Mouse (Mus musculus): ENCODE data around the gene Tmod1. TPM values are rescaled to one million over a fixed set of nuclear protein-coding genes. Genes with fewer than 3 reads are reported as not detected.

The Tmod1 gene
- polyA plus RNA-seq, 1 experiment from 2014 or later, result 0.52 TPM

DNA sequence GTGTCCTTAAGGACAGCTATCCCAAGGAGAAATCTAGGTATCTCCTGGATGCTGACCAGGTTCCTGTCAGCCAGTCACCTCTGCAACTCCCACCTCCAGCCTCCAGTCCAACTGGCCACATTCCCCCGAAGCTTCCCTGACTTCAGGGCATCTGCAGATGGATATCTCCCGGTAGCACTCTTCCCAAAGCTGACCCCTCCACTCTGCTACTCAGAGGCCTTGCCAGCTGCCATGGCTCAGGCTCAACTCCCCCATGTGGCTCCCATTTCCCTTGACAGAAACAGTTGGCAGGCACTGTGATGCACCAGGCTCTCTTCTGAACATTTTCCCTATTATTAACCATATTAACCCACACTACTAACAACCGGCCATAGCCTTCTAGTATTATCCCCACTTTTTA lies 72.6 kb downstream of the Tmod1 start:
- ATAC-seq, result no peak
- no peak overlapping the region for H3K4me2 ChIP-seq (ENCODE audit: low read length)
- no peaks in the 10 kb centered on the region for H3K4me1 ChIP-seq (replicated peaks; ENCODE audit: control insufficient read depth, insufficient read depth, low read length)
- no peak overlapping the region for H3K27ac ChIP-seq (ENCODE audit: low read length)
- no peaks in the 10 kb centered on the region for H3K9me3 ChIP-seq (ENCODE audit: control insufficient read depth, low read length)
- H3K27me3 ChIP-seq (replicated peaks; ENCODE audit: control insufficient read depth, insufficient read depth, low read length), result no peaks in the 10 kb centered on the region
- no peak overlapping the region for H3K9ac ChIP-seq (replicated peaks; ENCODE audit: low read depth, low read length)
- H3K4me3 ChIP-seq (replicated peaks; ENCODE audit: low read length), result no peak overlapping the region
- 73% methylated on average over 3 of the region's 3 CpGs for WGBS
- H3K36me3 ChIP-seq (ENCODE audit: control insufficient read depth, insufficient read depth), result peaks cover 9% of the 10 kb centered on the region; the same call in 1 of the 2 replicates

DNA sequence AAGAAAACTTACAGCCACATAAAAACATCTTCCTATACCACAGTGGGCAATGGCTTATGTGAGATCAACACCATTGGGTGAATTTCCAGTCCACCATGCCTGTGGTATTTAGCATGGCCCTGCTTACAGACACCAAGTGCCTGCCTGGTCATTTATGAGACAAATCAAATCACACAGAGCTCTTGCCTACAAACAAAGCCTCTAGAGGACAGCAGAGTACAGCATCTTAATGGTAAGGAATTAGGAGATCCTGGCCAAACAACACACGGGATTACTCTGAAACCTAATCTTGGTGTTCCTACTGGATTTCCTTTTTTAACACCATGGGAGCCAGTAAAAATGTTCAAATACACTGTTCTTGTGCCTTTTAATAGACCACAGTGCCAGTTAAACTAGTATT lies 76.6 kb downstream of the Tmod1 start:
- no peaks in the 10 kb centered on the region for H3K9me3 ChIP-seq (ENCODE audit: control insufficient read depth, low read length)
- no peak overlapping the region for H3K9ac ChIP-seq (replicated peaks; ENCODE audit: low read depth, low read length)
- no peak overlapping the region for H3K4me3 ChIP-seq (replicated peaks; ENCODE audit: low read length)
- H3K4me2 ChIP-seq (ENCODE audit: low read length), result no peak overlapping the region
- H3K36me3 ChIP-seq (ENCODE audit: control insufficient read depth, insufficient read depth), result peaks cover 24% of the 10 kb centered on the region
- H3K4me1 ChIP-seq (replicated peaks; ENCODE audit: control insufficient read depth, insufficient read depth, low read length), result no peaks in the 10 kb centered on the region
- ATAC-seq, result no peak
- 86% methylated on average over 1 of the region's 1 CpGs for WGBS
- H3K27me3 ChIP-seq (replicated peaks; ENCODE audit: control insufficient read depth, insufficient read depth, low read length), result no peaks in the 10 kb centered on the region
- H3K27ac ChIP-seq (ENCODE audit: low read length), result no peak overlapping the region

DNA sequence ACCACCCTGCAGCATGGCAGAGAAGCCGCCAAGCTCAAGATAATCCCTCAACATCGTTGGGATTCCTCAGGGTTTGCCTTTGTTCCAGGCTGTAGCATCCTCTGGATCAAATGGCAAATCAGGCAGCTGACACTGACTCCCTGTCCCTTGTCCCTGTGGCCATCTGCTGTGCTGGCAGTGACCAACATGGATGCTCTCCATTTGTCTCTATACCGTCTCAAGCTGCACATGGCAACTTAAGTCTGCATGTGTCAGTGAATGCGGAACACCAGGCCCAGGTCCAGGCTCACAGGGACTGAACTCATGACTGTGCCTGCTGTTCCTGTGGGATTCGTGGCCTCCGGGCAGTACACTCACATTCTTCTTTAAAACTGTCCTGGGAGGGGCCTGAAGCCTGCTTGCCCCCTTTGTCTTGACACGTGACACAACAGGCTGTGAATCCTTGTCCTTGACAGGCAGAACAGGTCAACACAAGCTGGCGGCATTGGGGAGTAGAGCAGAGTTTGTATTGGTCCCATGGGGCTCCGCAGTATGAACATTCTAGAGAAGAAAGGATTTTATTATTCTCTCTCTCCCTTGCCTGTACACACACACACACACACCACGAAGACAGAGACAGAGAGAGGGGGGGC lies 77.9 kb downstream of the Tmod1 start:
- Histone ChIP-seq H3K27ac (ENCODE audit: low read length) (no peak overlapping the region), H3K36me3 (ENCODE audit: control insufficient read depth, insufficient read depth) (peaks cover 27% of the 10 kb centered on the region), H3K9ac (replicated peaks; ENCODE audit: low read depth, low read length) (no peak overlapping the region), H3K27me3 (replicated peaks; ENCODE audit: control insufficient read depth, insufficient read depth, low read length) (no peaks in the 10 kb centered on the region), H3K4me1 (replicated peaks; ENCODE audit: control insufficient read depth, insufficient read depth, low read length) (no peaks in the 10 kb centered on the region), H3K9me3 (ENCODE audit: control insufficient read depth, low read length) (no peaks in the 10 kb centered on the region), H3K4me3 (replicated peaks; ENCODE audit: low read length) (no peak overlapping the region), H3K4me2 (ENCODE audit: low read length) (no peak overlapping the region)
- no peak for ATAC-seq
- WGBS, result 80% methylated on average over 10 of the region's 10 CpGs

DNA sequence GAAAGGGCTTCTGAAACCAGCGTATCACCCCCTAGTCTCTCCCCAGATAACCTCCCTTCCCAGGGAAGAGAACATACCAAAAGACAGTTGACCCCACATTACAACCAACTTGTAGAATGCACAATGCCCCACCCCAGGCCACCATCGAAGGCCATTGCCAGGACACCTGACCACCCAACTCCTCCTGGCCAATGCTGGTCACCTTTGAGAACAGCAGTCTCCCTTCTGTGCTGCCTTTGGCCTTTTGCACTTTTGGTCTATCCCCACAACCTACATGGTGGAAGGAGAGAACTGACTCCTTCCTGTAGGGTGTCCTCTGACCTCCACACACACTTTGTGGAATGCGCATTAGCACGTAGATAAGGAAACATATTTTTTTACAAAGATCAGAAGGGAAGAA lies 78.8 kb downstream of the Tmod1 start:
- WGBS, result 97% methylated on average over 4 of the region's 4 CpGs
- Histone ChIP-seq H3K4me3 (replicated peaks; ENCODE audit: low read length) (no peak overlapping the region), H3K27ac (ENCODE audit: low read length) (no peak overlapping the region), H3K36me3 (ENCODE audit: control insufficient read depth, insufficient read depth) (peaks cover 31% of the 10 kb centered on the region), H3K4me2 (ENCODE audit: low read length) (no peak overlapping the region), H3K9me3 (ENCODE audit: control insufficient read depth, low read length) (no peaks in the 10 kb centered on the region), H3K4me1 (replicated peaks; ENCODE audit: control insufficient read depth, insufficient read depth, low read length) (no peaks in the 10 kb centered on the region), H3K27me3 (replicated peaks; ENCODE audit: control insufficient read depth, insufficient read depth, low read length) (no peaks in the 10 kb centered on the region), H3K9ac (replicated peaks; ENCODE audit: low read depth, low read length) (no peak overlapping the region)
- no peak for ATAC-seq

DNA sequence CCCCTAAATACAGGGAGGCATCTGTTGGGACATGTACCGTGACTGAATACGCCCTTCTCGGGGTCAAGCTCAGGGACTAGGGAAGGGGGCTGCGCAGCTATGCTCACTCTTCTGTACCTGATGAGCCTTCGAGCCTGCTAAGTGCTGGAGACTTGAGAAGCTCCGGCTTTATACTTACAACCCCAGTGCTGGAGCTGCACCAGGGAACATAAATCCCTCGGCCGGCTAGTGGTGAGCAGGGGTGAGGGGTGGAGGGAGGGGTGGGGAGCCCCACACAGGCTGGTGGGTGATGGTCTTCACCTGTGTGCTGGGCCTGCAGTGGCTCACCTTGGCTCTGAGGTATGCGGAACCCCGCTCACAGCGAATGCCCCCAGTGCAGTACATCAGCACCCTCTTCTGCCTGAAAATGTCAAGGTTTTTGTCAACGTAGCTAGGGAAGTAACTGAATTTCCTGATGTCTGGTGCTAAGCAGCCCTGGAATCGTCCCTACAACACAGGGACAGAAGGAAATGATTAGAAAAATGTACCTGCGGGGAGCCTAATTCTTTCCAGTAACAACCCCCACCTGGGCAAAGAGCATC lies 80.9 kb downstream of the Tmod1 start:
- H3K9me3 ChIP-seq (ENCODE audit: control insufficient read depth, low read length), result no peaks in the 10 kb centered on the region
- peaks cover 38% of the 10 kb centered on the region for H3K36me3 ChIP-seq (ENCODE audit: control insufficient read depth, insufficient read depth)
- no peaks in the 10 kb centered on the region for H3K4me1 ChIP-seq (replicated peaks; ENCODE audit: control insufficient read depth, insufficient read depth, low read length)
- 91% methylated on average over 14 of the region's 14 CpGs for WGBS
- H3K27ac ChIP-seq (ENCODE audit: low read length), result no peak overlapping the region
- ATAC-seq, result no peak
- no peak overlapping the region for H3K9ac ChIP-seq (replicated peaks; ENCODE audit: low read depth, low read length)
- H3K4me2 ChIP-seq (ENCODE audit: low read length), result no peak overlapping the region
- H3K4me3 ChIP-seq (replicated peaks; ENCODE audit: low read length), result no peak overlapping the region
- no peaks in the 10 kb centered on the region for H3K27me3 ChIP-seq (replicated peaks; ENCODE audit: control insufficient read depth, insufficient read depth, low read length)

DNA sequence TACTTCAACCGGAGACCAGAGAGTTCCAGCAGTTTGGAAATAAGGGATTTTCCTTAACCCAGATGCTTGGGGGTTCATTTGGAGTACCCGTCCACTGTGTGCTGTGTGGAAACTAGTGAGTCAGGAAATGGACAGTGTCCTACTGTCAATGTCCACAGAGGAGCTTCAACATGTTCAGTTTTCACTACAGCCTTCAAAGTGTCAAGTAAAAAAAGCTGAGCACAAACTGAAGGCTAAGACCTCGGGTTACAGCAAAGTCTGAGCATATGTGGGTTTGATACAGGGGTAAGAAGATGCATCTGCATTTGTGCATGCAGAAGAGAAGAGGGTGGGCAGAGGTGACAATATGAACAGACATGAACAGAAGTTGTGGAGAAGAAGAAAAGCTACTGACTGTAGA lies 82.0 kb downstream of the Tmod1 start:
- Histone ChIP-seq H3K36me3 (ENCODE audit: control insufficient read depth, insufficient read depth) (peaks cover 34% of the 10 kb centered on the region), H3K4me3 (replicated peaks; ENCODE audit: low read length) (no peak overlapping the region), H3K9ac (replicated peaks; ENCODE audit: low read depth, low read length) (no peak overlapping the region), H3K27ac (ENCODE audit: low read length) (no peak overlapping the region), H3K27me3 (replicated peaks; ENCODE audit: control insufficient read depth, insufficient read depth, low read length) (no peaks in the 10 kb centered on the region), H3K9me3 (ENCODE audit: control insufficient read depth, low read length) (no peaks in the 10 kb centered on the region), H3K4me2 (ENCODE audit: low read length) (no peak overlapping the region), H3K4me1 (replicated peaks; ENCODE audit: control insufficient read depth, insufficient read depth, low read length) (no peaks in the 10 kb centered on the region)
- no peak for ATAC-seq
- WGBS, result 92% methylated on average over 3 of the region's 3 CpGs

DNA sequence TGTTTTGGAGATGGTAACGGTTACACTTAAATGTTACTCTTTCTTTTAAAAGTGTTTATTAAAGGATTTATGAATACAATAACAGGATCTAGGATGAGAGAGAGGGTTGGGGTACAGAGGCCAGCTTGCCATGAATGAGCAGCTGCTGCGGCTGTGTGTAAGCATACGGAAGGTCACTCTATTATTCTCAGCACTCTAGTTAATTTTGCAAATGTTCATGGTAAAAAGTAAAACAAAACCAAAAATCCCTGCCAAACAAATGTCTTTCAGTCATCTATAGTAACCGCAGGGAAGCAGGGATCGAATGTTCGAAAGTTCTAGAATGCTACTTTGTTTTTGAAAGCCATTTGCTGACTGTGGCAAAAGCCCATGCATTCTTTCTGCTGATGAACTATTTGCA lies 84.6 kb downstream of the Tmod1 start:
- no peak for ATAC-seq
- Histone ChIP-seq H3K36me3 (ENCODE audit: control insufficient read depth, insufficient read depth) (peaks cover 27% of the 10 kb centered on the region), H3K9ac (replicated peaks; ENCODE audit: low read depth, low read length) (no peak overlapping the region), H3K27me3 (replicated peaks; ENCODE audit: control insufficient read depth, insufficient read depth, low read length) (no peaks in the 10 kb centered on the region), H3K4me3 (replicated peaks; ENCODE audit: low read length) (no peak overlapping the region), H3K4me1 (replicated peaks; ENCODE audit: control insufficient read depth, insufficient read depth, low read length) (no peaks in the 10 kb centered on the region), H3K4me2 (ENCODE audit: low read length) (no peak overlapping the region), H3K9me3 (ENCODE audit: control insufficient read depth, low read length) (no peaks in the 10 kb centered on the region), H3K27ac (ENCODE audit: low read length) (no peak overlapping the region)
- 90% methylated on average over 6 of the region's 6 CpGs for WGBS

DNA sequence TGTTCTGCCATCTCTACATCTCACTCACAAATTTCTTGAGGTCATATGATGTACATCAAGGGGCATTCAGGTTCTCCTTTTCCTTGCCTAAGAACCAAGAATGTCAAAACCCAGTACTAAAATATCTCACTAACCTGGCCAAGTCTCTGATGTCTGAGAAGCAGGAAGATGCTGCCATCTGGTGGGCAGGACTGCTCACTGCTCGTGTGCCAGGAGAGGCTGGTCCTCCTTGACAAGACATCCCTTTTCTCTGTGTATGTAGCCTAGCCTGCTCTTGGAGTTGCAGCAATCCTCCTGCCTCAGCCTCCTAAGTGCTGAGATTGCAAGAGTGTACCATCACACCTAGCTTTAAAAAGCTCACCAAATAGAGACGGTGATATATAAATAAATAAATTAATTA lies 87.8 kb downstream of the Tmod1 start:
- no peak overlapping the region for H3K27ac ChIP-seq (ENCODE audit: low read length)
- H3K4me2 ChIP-seq (ENCODE audit: low read length), result no peak overlapping the region
- H3K9me3 ChIP-seq (ENCODE audit: control insufficient read depth, low read length), result no peaks in the 10 kb centered on the region
- H3K27me3 ChIP-seq (replicated peaks; ENCODE audit: control insufficient read depth, insufficient read depth, low read length), result no peaks in the 10 kb centered on the region
- H3K4me3 ChIP-seq (replicated peaks; ENCODE audit: low read length), result no peak overlapping the region
- no peak overlapping the region for H3K9ac ChIP-seq (replicated peaks; ENCODE audit: low read depth, low read length)
- WGBS, result 46% methylated on average over 2 of the region's 2 CpGs
- H3K36me3 ChIP-seq (ENCODE audit: control insufficient read depth, insufficient read depth), result peaks cover 26% of the 10 kb centered on the region
- ATAC-seq, result peak; percentile 69; the same call in 1 of the 2 replicates
- H3K4me1 ChIP-seq (replicated peaks; ENCODE audit: control insufficient read depth, insufficient read depth, low read length), result no peaks in the 10 kb centered on the region

DNA sequence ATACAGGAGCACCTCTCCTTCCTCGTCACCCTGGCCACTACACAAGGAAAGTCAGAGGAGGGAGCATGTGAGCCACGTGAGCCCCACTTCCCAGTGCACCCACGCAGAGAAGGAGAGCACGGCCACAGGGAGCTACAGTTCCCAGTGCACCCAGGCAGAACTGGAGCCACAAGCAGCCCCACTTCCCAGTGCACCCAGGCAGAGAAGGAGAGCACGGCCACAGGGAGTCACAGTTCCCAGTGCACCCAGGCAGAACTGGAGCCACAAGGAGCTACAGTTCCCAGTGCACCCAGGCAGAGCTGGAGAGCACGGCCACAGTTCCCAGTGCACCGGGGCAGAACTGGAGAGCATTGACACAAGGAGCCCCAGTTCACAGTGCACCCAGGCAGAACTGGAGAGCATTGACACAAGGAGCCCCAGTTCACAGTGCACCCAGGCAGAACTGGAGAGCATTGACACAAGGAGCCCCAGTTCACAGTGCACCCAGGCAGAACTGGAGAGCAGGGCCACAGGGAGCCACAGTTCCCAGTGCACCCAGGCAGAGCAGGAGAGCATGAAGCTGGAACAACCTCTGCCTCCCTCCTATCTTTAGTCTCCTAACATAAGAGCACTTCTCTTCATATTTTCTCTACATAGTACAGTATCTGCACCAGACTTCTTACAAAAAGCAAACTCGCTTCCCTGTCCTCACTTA lies 90.7 kb downstream of the Tmod1 start:
- WGBS, result 88% methylated on average over 8 of the region's 8 CpGs
- Histone ChIP-seq H3K4me1 (replicated peaks; ENCODE audit: control insufficient read depth, insufficient read depth, low read length) (no peaks in the 10 kb centered on the region), H3K9me3 (ENCODE audit: control insufficient read depth, low read length) (no peaks in the 10 kb centered on the region), H3K36me3 (ENCODE audit: control insufficient read depth, insufficient read depth) (peaks cover 28% of the 10 kb centered on the region), H3K9ac (replicated peaks; ENCODE audit: low read depth, low read length) (no peak overlapping the region), H3K27me3 (replicated peaks; ENCODE audit: control insufficient read depth, insufficient read depth, low read length) (no peaks in the 10 kb centered on the region), H3K4me2 (ENCODE audit: low read length) (no peak overlapping the region), H3K4me3 (replicated peaks; ENCODE audit: low read length) (no peak overlapping the region), H3K27ac (ENCODE audit: low read length) (no peak overlapping the region)
- no peak for ATAC-seq

Data from forebrain, embryonic 16.5 days (tissue).